Mouse (Mus musculus): ENCODE results near the gene Ssc5d. TPM values are rescaled to one million over a fixed set of nuclear protein-coding genes. Genes with fewer than 3 reads are reported as not detected.
"Not testable (repeated sequence)": the region's sequence is repeated elsewhere in the genome, so short reads cannot be mapped to it uniquely, and the experiment has no call there.

Ssc5d gene
- 3.6 and 3.7 TPM in 2 replicates for polyA plus RNA-seq (2015; fragmentation: Nextera tagmentation; extraction: Ambion mirVana)

DNA sequence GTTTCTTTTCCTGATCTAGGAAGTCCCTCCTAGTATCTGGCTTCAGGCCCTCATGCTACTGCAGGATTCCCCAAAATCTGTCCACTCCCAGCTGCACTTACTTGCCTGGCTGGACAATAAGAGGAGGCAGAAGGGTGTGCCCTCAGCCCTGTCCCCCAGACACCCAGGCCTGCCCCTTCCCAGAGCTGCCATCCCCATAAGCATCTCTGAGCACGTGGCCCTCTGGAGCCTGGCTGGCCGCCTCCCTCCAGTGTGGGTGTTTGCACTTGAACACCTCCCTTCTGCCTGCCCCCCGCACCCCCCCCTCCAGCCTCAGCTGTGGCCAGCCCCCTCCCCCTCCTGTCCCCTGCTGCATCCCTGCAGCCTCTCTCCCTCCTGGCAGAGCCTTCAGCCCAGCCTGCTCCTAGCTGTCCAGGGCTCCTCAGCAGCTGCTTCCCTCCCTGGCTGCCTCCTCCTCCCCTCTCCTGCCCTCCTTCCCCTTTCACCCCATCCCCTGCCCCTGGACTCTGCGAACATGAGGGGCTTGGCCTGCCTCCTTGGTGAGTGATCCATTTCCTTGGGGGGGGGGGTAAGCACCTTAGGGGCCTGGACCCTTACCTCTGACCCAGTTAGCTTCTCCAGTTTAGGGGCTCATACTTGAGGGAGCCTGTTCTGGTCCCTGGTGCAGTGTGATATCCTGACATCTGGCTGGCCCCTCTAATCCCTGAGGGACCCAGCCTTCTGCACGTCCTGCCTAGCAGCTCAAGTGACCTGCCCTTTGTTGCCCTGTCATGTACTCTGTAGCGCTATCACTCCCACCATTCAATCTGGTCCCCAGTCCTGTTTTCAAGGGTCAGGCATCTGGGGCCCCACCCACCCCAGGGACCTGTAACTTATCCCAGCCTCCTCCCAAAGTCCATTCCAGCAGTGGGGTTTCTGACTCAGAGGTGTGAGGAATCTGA lies at the start of gene Ssc5d:
TSS of gene Ssc5d (plus strand) at position 345 of the 941 bp plus-strand sequence.
- H3K4me2 ChIP-seq (ENCODE audit: low read depth, low read length), result 0 out of 2 replicates have a peak within 1 kb of the TSS, but pooled peaks have one; percentile 56
- peak within 1 kb of the TSS; percentile 69 for H3K9ac ChIP-seq (ENCODE audit: low read depth, low read length)
- H3K36me3 ChIP-seq (ENCODE audit: control insufficient read depth, insufficient read depth, low read length), result peaks cover 3% of the 10 kb centered on the region
- peaks cover 42% of the 10 kb centered on the region for H3K4me1 ChIP-seq (ENCODE audit: control insufficient read depth, insufficient read depth, low read length)
- no peaks in the 10 kb centered on the region for H3K9me3 ChIP-seq (ENCODE audit: control insufficient read depth, low read length)
- H3K27ac ChIP-seq (ENCODE audit: low read length), result peak within 1 kb of the TSS; percentile 91
- ATAC-seq, result peak; percentile 63
- WGBS, result 14% methylated on average over 6 of the region's 6 CpGs
- no peaks in the 10 kb centered on the region; the same call in 1 of the 2 replicates for H3K27me3 ChIP-seq (replicated peaks; ENCODE audit: control insufficient read depth, insufficient read depth, low read length)
- no peak within 1 kb of the TSS for H3K4me3 ChIP-seq (ENCODE audit: low read length)

DNA sequence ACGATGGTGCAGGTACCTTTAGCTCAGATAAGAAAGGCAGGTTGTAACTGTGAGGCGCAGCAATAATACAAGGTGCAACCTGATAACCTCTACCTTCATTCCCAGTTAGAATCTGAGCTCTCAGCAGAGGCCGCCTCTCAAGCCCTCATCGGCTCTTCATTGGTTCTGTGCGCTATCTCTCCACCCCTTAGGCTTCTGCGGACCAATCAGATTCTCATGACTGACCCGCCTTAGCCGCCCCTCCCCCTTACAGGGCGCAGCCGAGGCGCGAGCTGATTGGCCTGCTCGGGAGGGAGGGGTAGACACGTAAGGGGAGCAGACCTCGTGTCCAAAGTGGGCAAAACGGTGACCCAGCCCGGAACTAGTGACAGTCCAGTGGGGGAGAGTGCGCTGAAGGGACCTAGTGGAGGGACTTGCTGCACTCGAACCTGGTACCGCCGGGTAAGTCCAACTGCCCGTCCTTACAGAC lies 48.8 kb upstream of the Ssc5d start, which contains the start of gene Isoc2a:
TSS of gene Isoc2a (plus strand) at position 401 of the 469 bp plus-strand sequence.
- no peaks in the 10 kb centered on the region for H3K9me3 ChIP-seq (ENCODE audit: control insufficient read depth, low read length)
- no peaks in the 10 kb centered on the region for H3K36me3 ChIP-seq (ENCODE audit: control insufficient read depth, insufficient read depth, low read length)
- under 1% methylated on average over 22 of the region's 22 CpGs for WGBS
- H3K4me1 ChIP-seq (ENCODE audit: control insufficient read depth, insufficient read depth, low read length), result peaks cover 11% of the 10 kb centered on the region; the same call in 1 of the 2 replicates
- H3K4me3 ChIP-seq (ENCODE audit: low read length), result peak within 1 kb of the TSS; percentile 73
- H3K4me2 ChIP-seq (ENCODE audit: low read depth, low read length), result peak within 1 kb of the TSS; percentile 93
- peak; percentile 99 for ATAC-seq
- peak within 1 kb of the TSS; percentile 54 for H3K27ac ChIP-seq (ENCODE audit: low read length)
- no peaks in the 10 kb centered on the region for H3K27me3 ChIP-seq (replicated peaks; ENCODE audit: control insufficient read depth, insufficient read depth, low read length)
- H3K9ac ChIP-seq (ENCODE audit: low read depth, low read length), result peak within 1 kb of the TSS; percentile 82

DNA sequence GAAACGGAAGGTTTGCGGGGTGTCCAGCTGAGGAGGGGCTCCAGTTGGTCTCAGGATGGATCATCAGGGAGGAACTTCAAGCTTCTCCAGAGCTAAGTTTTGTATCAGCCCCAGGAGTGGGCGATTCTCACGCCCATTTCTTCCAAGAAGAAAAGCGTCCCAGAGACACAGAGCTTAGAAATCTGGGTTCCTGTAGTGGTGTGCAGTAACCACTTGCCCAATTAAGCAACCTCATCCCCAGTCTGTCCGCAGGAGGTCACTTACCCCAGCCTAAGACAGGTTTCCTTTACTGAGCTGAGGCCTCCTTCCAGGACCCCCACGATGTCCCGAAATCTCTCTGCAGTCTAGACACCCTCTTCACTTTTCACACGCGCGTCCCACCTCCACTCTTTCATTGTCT lies 48.4 kb upstream of the Ssc5d start:
- H3K4me3 ChIP-seq (ENCODE audit: low read length), result peak overlapping the region; percentile 73
- no peaks in the 10 kb centered on the region for H3K36me3 ChIP-seq (ENCODE audit: control insufficient read depth, insufficient read depth, low read length)
- H3K27ac ChIP-seq (ENCODE audit: low read length), result peak overlapping the region; percentile 50
- peak overlapping the region; percentile 82 for H3K9ac ChIP-seq (ENCODE audit: low read depth, low read length)
- H3K9me3 ChIP-seq (ENCODE audit: control insufficient read depth, low read length), result no peaks in the 10 kb centered on the region
- peak; percentile 31 for ATAC-seq
- WGBS, result 4% methylated on average over 11 of the region's 11 CpGs
- no peaks in the 10 kb centered on the region for H3K27me3 ChIP-seq (replicated peaks; ENCODE audit: control insufficient read depth, insufficient read depth, low read length)
- peak overlapping the region; percentile 93 for H3K4me2 ChIP-seq (ENCODE audit: low read depth, low read length)
- peaks cover 11% of the 10 kb centered on the region; the same call in 1 of the 2 replicates for H3K4me1 ChIP-seq (ENCODE audit: control insufficient read depth, insufficient read depth, low read length)

DNA sequence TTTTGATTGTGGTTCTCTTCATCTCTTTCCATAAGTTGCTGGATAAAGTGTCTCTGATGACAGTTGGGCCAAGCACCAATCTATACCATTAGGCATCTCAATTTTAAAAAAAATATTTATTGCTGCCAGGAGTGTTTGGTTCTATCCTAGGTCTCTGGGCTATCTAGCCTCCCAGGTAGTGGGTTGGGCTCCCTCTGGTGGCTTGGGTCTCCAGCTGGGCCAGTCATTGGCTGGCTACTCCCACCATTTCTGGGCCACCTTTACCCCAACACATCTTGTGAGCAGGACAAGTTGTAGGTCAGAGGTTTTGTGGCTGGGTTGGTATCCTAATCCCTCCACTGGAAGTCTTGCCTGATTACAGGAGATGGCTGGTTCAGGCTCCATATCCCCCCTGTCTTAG lies 47.4 kb upstream of the Ssc5d start:
- Histone ChIP-seq H3K27ac (ENCODE audit: low read length) (no peak overlapping the region), H3K9me3 (ENCODE audit: control insufficient read depth, low read length) (no peaks in the 10 kb centered on the region), H3K27me3 (replicated peaks; ENCODE audit: control insufficient read depth, insufficient read depth, low read length) (no peaks in the 10 kb centered on the region), H3K36me3 (ENCODE audit: control insufficient read depth, insufficient read depth, low read length) (no peaks in the 10 kb centered on the region), H3K4me3 (ENCODE audit: low read length) (peak overlapping the region; percentile 73), H3K4me1 (ENCODE audit: control insufficient read depth, insufficient read depth, low read length) (peaks cover 11% of the 10 kb centered on the region; the same call in 1 of the 2 replicates), H3K4me2 (ENCODE audit: low read depth, low read length) (peak overlapping the region; percentile 93), H3K9ac (ENCODE audit: low read depth, low read length) (no peak overlapping the region)
- no peak for ATAC-seq

DNA sequence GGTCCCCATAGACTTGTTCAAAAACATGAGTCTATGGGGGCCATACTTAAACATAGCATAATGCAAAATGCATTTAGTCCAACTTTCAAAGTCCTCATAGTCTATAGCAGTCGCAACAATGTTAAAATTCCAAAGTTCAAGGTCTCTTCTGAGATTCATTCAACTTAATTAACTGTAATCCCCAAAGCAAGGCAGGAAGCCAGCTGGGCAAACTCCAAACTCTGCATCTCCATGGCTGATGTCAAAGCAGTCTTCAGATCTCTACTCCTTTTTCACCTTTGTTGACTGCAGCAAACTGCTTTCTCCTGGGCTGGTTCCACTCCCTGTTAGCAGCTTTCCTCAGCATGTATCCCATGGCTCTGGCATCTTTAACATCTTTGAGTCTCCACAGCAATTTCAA lies 46.5 kb upstream of the Ssc5d start:
- H3K9me3 ChIP-seq (ENCODE audit: control insufficient read depth, low read length); H3K36me3 ChIP-seq (ENCODE audit: control insufficient read depth, insufficient read depth, low read length); H3K9ac ChIP-seq (ENCODE audit: low read depth, low read length); H3K27me3 ChIP-seq (replicated peaks; ENCODE audit: control insufficient read depth, insufficient read depth, low read length); H3K27ac ChIP-seq (ENCODE audit: low read length); ATAC-seq; H3K4me2 ChIP-seq (ENCODE audit: low read depth, low read length); H3K4me3 ChIP-seq (ENCODE audit: low read length): not testable (repeated sequence)
- H3K4me1 ChIP-seq (ENCODE audit: control insufficient read depth, insufficient read depth, low read length), result peaks cover 11% of the 10 kb centered on the region; the same call in 1 of the 2 replicates
- 85% methylated on average over 1 of the region's 1 CpGs for WGBS

DNA sequence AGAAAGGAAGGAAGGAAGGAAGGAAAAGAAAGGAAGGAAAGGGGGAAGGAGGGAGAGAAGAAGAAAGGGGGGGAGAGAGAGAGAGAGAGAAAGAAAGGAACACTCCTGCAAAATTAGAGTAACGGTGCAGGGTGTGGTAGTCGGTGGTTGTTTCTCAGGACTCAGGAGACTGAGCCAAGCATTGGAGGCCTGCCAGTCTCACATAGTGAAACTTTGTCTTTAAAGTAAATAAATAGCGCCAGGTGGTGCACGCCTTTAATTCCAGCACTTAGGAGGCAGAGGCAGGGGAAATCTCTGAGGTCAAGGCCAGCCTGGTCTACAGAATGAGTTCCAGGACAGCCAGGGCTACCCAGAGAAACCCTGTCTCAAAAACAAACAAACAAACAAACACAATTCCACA lies 38.9 kb upstream of the Ssc5d start:
- 50% methylated on average over 4 of the region's 4 CpGs for WGBS
- Histone ChIP-seq H3K27ac (ENCODE audit: low read length) (no peak overlapping the region), H3K27me3 (replicated peaks; ENCODE audit: control insufficient read depth, insufficient read depth, low read length) (no peaks in the 10 kb centered on the region), H3K4me1 (ENCODE audit: control insufficient read depth, insufficient read depth, low read length) (no peaks in the 10 kb centered on the region), H3K36me3 (ENCODE audit: control insufficient read depth, insufficient read depth, low read length) (no peaks in the 10 kb centered on the region; the same call in 1 of the 2 replicates), H3K4me2 (ENCODE audit: low read depth, low read length) (no peak overlapping the region), H3K9me3 (ENCODE audit: control insufficient read depth, low read length) (no peaks in the 10 kb centered on the region), H3K4me3 (ENCODE audit: low read length) (no peak overlapping the region), H3K9ac (ENCODE audit: low read depth, low read length) (no peak overlapping the region)
- ATAC-seq, result no peak

DNA sequence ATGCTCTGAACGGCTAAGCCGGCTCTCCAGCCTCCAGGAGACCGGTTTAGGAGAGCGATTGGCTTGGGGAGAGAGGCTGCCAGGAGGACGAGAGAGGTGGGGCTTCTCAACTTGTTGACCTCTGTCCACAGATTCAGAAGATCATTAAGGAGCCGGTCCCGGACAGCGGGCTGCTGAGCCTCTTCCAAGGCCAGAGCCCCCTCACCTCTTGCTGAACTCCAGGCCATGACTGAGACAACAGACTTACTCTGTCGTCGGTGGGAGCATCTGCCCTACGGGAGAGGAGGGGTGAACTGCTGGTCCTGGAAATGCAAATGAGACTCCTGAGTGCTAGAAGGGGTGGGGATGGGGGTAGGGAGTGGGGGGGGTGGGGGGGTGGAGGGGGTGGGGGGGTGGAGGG lies 30.4 kb upstream of the Ssc5d start:
- no peaks in the 10 kb centered on the region for H3K4me1 ChIP-seq (ENCODE audit: control insufficient read depth, insufficient read depth, low read length)
- WGBS, result 50% methylated on average over 11 of the region's 11 CpGs
- H3K27me3 ChIP-seq (replicated peaks; ENCODE audit: control insufficient read depth, insufficient read depth, low read length), result no peaks in the 10 kb centered on the region; the same call in 1 of the 2 replicates
- no peak overlapping the region for H3K27ac ChIP-seq (ENCODE audit: low read length)
- no peak overlapping the region for H3K4me3 ChIP-seq (ENCODE audit: low read length)
- ATAC-seq, result no peak
- no peak overlapping the region for H3K9ac ChIP-seq (ENCODE audit: low read depth, low read length)
- no peak overlapping the region for H3K4me2 ChIP-seq (ENCODE audit: low read depth, low read length)
- H3K36me3 ChIP-seq (ENCODE audit: control insufficient read depth, insufficient read depth, low read length), result no peaks in the 10 kb centered on the region
- H3K9me3 ChIP-seq (ENCODE audit: control insufficient read depth, low read length), result no peaks in the 10 kb centered on the region

DNA sequence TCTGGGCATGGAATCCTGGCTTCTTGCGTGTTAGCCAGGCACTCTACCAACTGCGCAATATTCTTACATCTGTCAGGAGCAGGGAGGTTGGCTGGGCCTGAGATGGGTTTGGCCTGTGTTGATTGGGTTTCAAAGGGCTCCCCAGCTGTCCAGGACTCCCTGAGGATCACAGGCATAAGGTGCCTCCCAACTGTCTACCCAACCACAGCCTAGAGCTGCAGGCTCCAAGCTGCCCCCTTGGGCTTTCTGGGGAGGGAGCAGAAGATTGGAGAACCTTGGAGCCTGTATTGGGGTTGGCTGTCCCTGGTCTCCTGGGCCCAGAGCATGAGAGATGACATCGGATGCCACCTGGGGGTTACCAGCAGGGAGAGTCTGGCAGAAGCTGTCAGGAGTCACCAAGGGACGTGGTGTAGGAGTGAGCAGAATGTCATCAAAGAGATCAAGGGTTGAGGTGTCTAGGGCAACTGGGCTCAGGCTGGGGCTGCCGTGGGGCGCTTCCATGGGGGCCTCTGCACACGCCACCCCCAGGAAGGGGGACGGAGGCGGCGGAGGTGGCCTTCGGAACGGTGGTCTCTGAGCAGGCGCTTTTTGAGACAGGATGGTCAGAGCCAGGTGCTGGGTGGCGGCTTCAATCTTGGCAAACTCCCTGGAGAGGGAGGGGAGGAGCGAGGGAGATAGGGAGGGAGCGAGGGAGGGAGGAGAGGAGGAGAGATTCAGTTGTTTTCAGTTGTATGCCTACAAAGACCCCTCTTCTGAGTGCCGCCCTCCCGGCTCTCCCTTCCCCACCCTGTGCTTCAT lies 26.5 kb upstream of the Ssc5d start:
- Histone ChIP-seq H3K36me3 (ENCODE audit: control insufficient read depth, insufficient read depth, low read length) (no peaks in the 10 kb centered on the region), H3K9ac (ENCODE audit: low read depth, low read length) (peak overlapping the region; percentile 53), H3K27ac (ENCODE audit: low read length) (no peak overlapping the region), H3K27me3 (replicated peaks; ENCODE audit: control insufficient read depth, insufficient read depth, low read length) (no peaks in the 10 kb centered on the region; the same call in 1 of the 2 replicates), H3K4me1 (ENCODE audit: control insufficient read depth, insufficient read depth, low read length) (no peaks in the 10 kb centered on the region), H3K9me3 (ENCODE audit: control insufficient read depth, low read length) (no peaks in the 10 kb centered on the region; the same call in 1 of the 2 replicates), H3K4me3 (ENCODE audit: low read length) (peak overlapping the region; percentile 29), H3K4me2 (ENCODE audit: low read depth, low read length) (peak overlapping the region; percentile 45)
- 18% methylated on average over 18 of the region's 18 CpGs for WGBS
- peak; percentile 61 for ATAC-seq
